Mouse (Mus musculus): Measurements from ENCODE around the gene Myh3. TPM values are rescaled to one million over a fixed set of nuclear protein-coding genes. Genes with fewer than 3 reads are reported as not detected.
A peak's percentile ranks its signal among the peaks of the same experiment; 100 is the strongest.

Myh3 gene
- polyA plus RNA-seq, 1 experiment from 2014 or later, result 127 TPM

DNA sequence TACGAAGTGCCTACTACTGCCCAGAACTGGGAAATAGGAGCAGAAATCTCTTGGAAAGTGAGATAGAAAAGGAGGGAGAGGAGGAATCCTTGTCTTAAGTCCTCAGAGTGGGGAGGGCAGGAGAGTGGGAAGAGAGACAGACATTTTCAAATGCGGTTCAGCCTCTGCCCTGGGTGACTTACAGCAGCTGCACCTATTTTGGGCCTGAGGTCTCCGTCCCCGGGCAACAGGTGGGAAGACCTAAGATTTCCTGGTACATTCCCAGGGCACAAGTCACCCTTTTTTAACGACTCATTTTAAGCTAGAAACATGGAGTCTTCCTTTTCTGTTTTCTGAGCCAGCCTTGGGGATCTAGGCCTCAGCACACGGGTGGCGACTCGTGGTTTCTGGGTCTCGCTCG is 28.9 kb downstream of the Myh3 start:
- H3K9ac ChIP-seq, result no peak overlapping the region
- H3K36me3 ChIP-seq, result no peaks in the 10 kb centered on the region
- H3K27ac ChIP-seq, result 0 out of 2 replicates have a peak overlapping the region, but pooled peaks have one; percentile 11
- H3K27me3 ChIP-seq, result 0 out of 2 replicates have a peak, but pooled peaks cover 6% of the 10 kb centered on the region
- H3K4me3 ChIP-seq, result no peak overlapping the region
- WGBS, result 83% methylated on average over 10 of the region's 10 CpGs
- no peak overlapping the region for H3K4me2 ChIP-seq
- 0 out of 2 replicates have a peak, but pooled peaks cover 3% of the 10 kb centered on the region for H3K4me1 ChIP-seq
- ATAC-seq (ENCODE audit: insufficient number of reproducible peaks, low FRiP score, low TSS enrichment, low read depth), result no peak
- H3K9me3 ChIP-seq, result no peaks in the 10 kb centered on the region

DNA sequence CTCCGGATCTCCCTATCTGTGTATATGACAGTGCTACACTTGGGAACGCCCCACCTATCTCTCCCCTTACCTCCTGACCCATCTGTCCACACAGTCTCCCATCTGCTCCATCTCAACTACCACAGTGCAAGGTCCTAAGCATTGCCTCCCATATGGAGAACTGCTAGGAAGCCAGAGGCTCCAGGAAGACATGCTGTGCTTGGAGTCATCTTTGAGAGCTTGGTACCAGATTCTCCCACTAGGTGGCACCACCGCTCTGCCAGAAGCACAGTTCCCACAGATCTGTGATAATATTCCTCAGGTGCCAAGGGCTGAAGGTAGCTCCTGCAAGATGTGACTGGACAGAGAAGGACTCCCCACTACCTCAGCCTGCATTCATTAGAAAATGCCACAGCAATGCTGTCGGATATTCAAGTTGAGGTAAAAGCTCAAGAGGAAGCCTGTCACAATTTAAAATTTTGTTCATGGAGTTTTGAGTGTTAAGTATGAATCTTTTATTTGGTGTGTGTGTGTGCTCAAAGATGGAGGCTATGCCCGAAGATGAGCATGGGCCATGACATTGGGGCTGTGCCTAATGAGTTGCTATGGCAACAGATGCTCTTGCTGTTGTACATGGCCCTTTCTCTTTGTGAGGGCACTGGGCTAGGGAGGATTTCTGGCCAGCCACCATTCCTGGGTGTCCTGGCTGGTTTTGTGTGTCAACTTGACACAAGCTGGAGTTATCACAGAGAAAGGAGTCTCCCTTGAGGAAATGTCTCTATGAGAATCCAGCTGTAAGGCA is 32.3 kb downstream of the Myh3 start:
- Histone ChIP-seq H3K9ac (no peak overlapping the region), H3K4me3 (no peak overlapping the region), H3K9me3 (no peaks in the 10 kb centered on the region), H3K4me1 (0 out of 2 replicates have a peak, but pooled peaks cover 3% of the 10 kb centered on the region), H3K27ac (no peak overlapping the region), H3K36me3 (no peaks in the 10 kb centered on the region), H3K27me3 (0 out of 2 replicates have a peak, but pooled peaks cover 6% of the 10 kb centered on the region), H3K4me2 (no peak overlapping the region)
- 30% methylated on average over 5 of the region's 5 CpGs for WGBS
- no peak for ATAC-seq (ENCODE audit: insufficient number of reproducible peaks, low FRiP score, low TSS enrichment, low read depth)

DNA sequence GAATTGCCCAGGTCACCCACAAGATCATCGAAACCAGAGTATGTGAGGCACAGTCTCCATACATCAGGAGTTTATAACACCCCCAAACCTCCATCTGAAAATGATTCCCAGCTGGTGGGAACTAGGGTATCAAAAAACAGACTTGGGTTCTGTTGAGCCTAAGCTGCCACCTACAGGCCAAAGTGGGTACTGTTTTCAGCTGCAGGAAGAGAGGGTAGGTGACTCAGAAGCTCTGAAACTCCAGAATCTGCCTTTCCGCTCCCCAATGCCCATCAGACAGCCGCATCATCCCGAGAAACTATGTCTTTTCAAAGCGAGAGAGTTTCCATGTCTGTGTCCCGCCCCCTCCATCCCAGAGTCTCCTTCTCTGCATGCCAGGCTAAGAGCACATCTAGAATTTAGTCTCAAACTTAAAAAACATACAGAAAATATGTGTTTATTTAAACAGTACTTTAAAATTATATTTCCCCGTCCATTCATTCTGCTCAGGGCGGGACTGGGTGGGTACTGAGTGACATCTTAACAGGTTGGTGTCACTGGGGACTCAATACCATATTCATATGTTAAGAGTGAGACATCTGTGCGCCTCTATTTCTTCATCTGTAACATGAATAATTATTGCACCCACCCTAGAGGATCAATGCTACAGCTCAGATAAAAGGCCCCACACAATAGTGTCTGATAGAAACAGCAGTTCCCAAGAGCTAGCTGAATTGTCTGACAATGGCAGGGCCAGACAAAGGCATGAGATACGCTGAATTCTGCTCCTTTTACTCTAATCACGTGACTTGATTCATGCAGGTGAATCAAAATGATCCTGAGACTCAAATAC is 34.1 kb downstream of the Myh3 start:
- no peaks in the 10 kb centered on the region for H3K4me1 ChIP-seq
- no peak for ATAC-seq (ENCODE audit: insufficient number of reproducible peaks, low FRiP score, low TSS enrichment, low read depth)
- H3K4me3 ChIP-seq, result no peak overlapping the region
- 31% methylated on average over 11 of the region's 11 CpGs for WGBS
- no peak overlapping the region for H3K27ac ChIP-seq
- H3K4me2 ChIP-seq, result no peak overlapping the region
- H3K9me3 ChIP-seq, result no peaks in the 10 kb centered on the region
- H3K9ac ChIP-seq, result no peak overlapping the region
- H3K27me3 ChIP-seq, result 0 out of 2 replicates have a peak, but pooled peaks cover 6% of the 10 kb centered on the region
- H3K36me3 ChIP-seq, result no peaks in the 10 kb centered on the region

DNA sequence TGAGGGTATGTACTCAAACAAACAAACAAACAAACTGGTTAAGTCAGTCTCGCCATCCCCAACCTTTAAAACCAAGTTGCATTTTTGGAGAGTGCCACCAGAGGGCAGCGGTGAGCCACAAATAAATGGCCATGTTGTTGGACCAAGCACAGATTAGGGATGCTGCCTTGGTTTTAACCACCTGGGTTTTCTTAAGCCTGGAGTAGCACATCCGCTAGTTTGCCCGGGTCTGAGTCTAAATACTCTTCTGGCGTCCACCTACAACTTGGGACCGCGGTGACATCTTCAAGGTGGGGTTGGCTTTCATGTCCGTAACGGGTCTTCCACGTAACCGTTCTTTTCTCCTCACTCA is 34.7 kb downstream of the Myh3 start:
- no peaks in the 10 kb centered on the region for H3K9me3 ChIP-seq
- no peak overlapping the region for H3K4me2 ChIP-seq
- H3K36me3 ChIP-seq, result no peaks in the 10 kb centered on the region
- no peak overlapping the region for H3K4me3 ChIP-seq
- ATAC-seq (ENCODE audit: insufficient number of reproducible peaks, low FRiP score, low TSS enrichment, low read depth), result no peak
- H3K4me1 ChIP-seq, result no peaks in the 10 kb centered on the region
- 0 out of 2 replicates have a peak, but pooled peaks cover 6% of the 10 kb centered on the region for H3K27me3 ChIP-seq
- H3K27ac ChIP-seq, result no peak overlapping the region
- no peak overlapping the region for H3K9ac ChIP-seq
- WGBS, result 40% methylated on average over 11 of the region's 11 CpGs

DNA sequence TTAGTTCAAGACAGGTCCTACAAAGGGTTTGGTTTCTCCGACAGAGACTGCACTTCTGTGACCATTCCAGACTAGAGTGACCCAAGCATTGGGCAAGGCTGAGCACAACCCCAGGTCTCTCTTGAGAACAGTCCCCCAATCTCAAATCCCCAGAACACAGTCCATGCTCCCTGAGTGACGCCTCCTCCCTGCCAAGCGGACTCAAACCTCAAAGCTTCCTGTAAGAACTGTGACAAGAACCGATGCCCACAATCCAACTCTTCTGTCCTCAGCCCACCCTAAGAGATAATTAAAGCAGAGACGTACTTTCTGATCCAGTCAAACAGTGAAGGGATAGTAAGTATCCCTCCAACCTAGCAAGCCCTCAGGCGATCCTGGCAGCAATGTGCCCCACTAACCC is 35.3 kb downstream of the Myh3 start:
- no peak for ATAC-seq (ENCODE audit: insufficient number of reproducible peaks, low FRiP score, low TSS enrichment, low read depth)
- WGBS, result 87% methylated on average over 6 of the region's 6 CpGs
- H3K9ac ChIP-seq, result no peak overlapping the region
- H3K4me2 ChIP-seq, result no peak overlapping the region
- no peaks in the 10 kb centered on the region for H3K9me3 ChIP-seq
- no peaks in the 10 kb centered on the region for H3K36me3 ChIP-seq
- 0 out of 2 replicates have a peak, but pooled peaks cover 6% of the 10 kb centered on the region for H3K27me3 ChIP-seq
- no peak overlapping the region for H3K4me3 ChIP-seq
- no peak overlapping the region for H3K27ac ChIP-seq
- no peaks in the 10 kb centered on the region for H3K4me1 ChIP-seq

DNA sequence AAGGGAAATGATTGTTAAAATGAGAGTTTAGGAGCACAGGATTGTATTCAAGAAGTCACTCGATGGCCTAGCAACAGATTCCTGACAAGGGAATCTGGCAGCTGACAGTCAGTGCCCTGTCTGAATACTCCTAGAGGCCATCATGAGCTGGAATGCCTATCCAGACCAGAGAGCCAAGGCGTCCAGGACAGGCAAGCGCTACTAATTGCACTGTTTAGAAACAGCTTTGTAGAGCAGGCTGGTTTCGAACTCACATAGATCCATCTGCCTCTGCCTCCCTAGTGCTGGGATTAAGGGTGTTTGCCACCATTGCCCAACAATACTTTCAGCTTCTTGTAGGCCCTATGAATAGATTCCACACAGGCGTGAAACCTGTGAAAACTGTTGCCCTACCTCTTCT is 36.2 kb downstream of the Myh3 start:
- no peak for ATAC-seq (ENCODE audit: insufficient number of reproducible peaks, low FRiP score, low TSS enrichment, low read depth)
- Histone ChIP-seq H3K4me2 (no peak overlapping the region), H3K9me3 (no peaks in the 10 kb centered on the region), H3K4me3 (no peak overlapping the region), H3K4me1 (no peaks in the 10 kb centered on the region), H3K36me3 (no peaks in the 10 kb centered on the region), H3K27ac (no peak overlapping the region), H3K9ac (no peak overlapping the region), H3K27me3 (0 out of 2 replicates have a peak, but pooled peaks cover 6% of the 10 kb centered on the region)
- WGBS, result 88% methylated on average over 5 of the region's 5 CpGs

DNA sequence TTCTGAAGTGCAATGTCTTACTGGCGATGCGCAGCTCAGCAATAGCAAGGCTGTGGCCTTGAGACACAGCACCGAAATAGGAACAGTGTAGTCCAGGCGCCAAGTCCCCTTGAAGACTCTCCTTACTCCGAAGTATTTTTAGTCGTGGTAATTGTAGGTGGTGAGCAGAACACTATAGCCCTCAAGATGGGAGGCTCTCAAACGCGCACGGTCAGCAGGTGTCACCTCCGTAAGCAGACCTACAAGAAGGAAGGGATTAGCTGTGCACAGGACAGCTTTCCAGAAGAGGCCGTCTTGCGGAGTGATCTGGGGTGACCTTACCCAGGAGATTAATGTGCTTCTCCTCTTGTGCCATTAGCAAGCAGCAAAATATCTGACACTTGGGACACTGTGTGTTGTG is 36.8 kb downstream of the Myh3 start:
- H3K9ac ChIP-seq, result no peak overlapping the region
- no peak overlapping the region for H3K4me3 ChIP-seq
- H3K27ac ChIP-seq, result no peak overlapping the region
- H3K27me3 ChIP-seq, result 0 out of 2 replicates have a peak, but pooled peaks cover 6% of the 10 kb centered on the region
- H3K4me2 ChIP-seq, result no peak overlapping the region
- no peaks in the 10 kb centered on the region for H3K36me3 ChIP-seq
- 89% methylated on average over 12 of the region's 12 CpGs for WGBS
- H3K9me3 ChIP-seq, result no peaks in the 10 kb centered on the region
- ATAC-seq (ENCODE audit: insufficient number of reproducible peaks, low FRiP score, low TSS enrichment, low read depth), result no peak
- H3K4me1 ChIP-seq, result no peaks in the 10 kb centered on the region

DNA sequence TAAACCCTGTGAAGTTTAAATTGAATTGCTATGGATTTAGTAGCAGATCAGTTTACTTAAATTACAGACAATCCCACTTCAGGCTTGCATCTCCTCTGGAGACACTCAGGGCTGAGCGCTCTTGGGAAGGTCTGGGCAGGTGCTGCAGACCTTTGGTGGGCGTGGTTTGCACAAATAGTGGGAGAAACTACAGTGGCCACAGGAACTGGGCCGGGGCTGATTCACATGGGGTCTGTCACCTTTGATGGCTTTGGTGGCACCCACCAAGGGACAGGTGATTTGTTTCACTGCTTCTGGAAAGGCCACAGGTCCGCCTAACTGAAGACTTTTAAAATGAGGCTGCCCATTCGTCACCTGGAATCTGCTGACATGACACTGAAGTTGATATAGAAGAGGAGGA is 38.6 kb downstream of the Myh3 start:
- Histone ChIP-seq H3K27ac (no peak overlapping the region), H3K36me3 (no peaks in the 10 kb centered on the region), H3K27me3 (no peaks in the 10 kb centered on the region), H3K9ac (no peak overlapping the region), H3K4me3 (no peak overlapping the region), H3K9me3 (no peaks in the 10 kb centered on the region), H3K4me2 (no peak overlapping the region), H3K4me1 (0 out of 2 replicates have a peak, but pooled peaks cover 5% of the 10 kb centered on the region)
- no peak for ATAC-seq (ENCODE audit: insufficient number of reproducible peaks, low FRiP score, low TSS enrichment, low read depth)
- 69% methylated on average over 5 of the region's 5 CpGs for WGBS

DNA sequence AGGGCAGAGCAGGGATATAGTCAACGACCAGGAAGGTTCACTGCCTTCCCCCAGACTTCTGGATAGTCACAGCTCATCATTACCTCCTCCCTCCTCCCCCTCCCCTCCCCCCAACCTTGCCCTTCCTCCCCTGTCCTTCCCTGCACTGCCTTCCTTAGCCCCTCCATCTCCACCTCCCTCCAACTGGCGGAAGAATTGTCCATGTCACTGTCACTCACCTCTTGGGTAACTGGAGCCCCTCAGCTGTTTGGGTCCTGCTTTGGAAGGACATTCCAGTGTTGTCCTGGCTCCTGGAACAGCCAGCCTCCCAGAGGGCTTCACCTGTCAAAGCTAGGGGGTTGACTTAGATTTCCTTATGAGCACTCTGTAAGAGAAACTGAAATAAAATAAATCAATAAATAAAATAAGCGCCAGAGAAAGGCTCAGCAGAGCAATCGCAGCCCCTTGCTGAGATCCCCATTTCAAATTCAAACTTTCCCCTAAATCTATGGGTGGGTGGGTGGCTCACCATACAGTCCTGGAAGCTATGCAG is 41.5 kb downstream of the Myh3 start:
- no peak overlapping the region for H3K4me3 ChIP-seq
- H3K36me3 ChIP-seq, result no peaks in the 10 kb centered on the region
- no peaks in the 10 kb centered on the region for H3K27me3 ChIP-seq
- 38% methylated on average over 4 of the region's 4 CpGs for WGBS
- 0 out of 2 replicates have a peak, but pooled peaks cover 5% of the 10 kb centered on the region for H3K4me1 ChIP-seq
- no peaks in the 10 kb centered on the region for H3K9me3 ChIP-seq
- no peak overlapping the region for H3K27ac ChIP-seq
- no peak overlapping the region for H3K4me2 ChIP-seq
- ATAC-seq (ENCODE audit: insufficient number of reproducible peaks, low FRiP score, low TSS enrichment, low read depth), result no peak
- no peak overlapping the region for H3K9ac ChIP-seq

DNA sequence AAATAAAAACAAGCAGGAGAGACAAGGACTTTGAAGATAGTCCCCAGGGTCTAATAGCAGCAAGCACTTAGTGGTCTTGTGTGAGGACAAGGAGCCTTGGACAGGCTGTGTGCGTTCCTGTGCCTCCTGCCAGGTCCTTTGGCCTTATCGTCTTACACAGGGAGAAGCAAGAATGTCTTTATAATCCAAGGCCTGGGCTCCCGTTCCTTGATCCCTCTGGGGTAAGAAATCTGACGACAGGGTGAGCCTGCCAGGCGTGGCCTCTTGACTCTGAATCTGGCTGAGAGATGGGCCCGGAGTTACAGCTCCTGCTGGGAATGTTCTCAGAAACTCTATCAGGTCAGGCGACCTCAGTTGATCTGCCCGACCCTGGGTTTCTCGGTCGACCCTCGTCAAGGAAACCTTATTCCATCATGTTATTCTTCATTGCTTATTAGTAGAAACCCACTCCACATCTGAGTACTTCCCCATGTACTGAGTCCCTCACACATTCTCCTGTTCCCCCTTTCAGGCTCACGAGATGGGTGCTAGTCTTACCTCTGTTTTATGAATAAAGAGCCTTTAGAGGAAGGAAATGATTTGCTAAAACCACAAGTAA is 42.7 kb downstream of the Myh3 start:
- H3K4me2 ChIP-seq, result no peak overlapping the region
- ATAC-seq (ENCODE audit: insufficient number of reproducible peaks, low FRiP score, low TSS enrichment, low read depth), result no peak
- 0 out of 2 replicates have a peak, but pooled peaks cover 5% of the 10 kb centered on the region for H3K4me1 ChIP-seq
- WGBS, result 51% methylated on average over 12 of the region's 12 CpGs
- H3K27ac ChIP-seq, result no peak overlapping the region
- H3K27me3 ChIP-seq, result no peaks in the 10 kb centered on the region
- no peak overlapping the region for H3K4me3 ChIP-seq
- no peaks in the 10 kb centered on the region for H3K9me3 ChIP-seq
- H3K36me3 ChIP-seq, result no peaks in the 10 kb centered on the region
- H3K9ac ChIP-seq, result no peak overlapping the region

DNA sequence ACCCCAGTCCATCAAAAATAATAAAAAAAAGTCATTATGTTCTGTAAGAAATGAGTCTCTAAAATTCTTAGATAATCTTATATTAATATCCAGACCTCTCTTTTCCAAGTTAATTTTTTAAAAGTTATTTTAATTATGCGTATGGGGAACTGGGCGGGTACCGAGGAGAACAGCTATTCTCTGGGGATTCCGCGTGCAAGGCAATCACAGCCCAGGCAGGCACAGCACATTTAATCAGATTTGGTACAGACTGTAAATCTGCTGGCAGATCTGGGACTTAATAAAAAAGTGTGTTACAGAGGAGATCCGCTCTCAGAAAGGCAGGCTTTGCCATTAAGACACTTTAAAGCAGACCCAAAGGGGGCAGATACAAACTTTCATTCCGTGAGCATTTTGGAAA is 46.8 kb downstream of the Myh3 start:
- no peaks in the 10 kb centered on the region for H3K9me3 ChIP-seq
- H3K4me1 ChIP-seq, result 0 out of 2 replicates have a peak, but pooled peaks cover 5% of the 10 kb centered on the region
- no peak overlapping the region for H3K9ac ChIP-seq
- H3K4me3 ChIP-seq, result no peak overlapping the region
- no peak for ATAC-seq (ENCODE audit: insufficient number of reproducible peaks, low FRiP score, low TSS enrichment, low read depth)
- no peak overlapping the region for H3K4me2 ChIP-seq
- WGBS, result 41% methylated on average over 7 of the region's 7 CpGs
- H3K27me3 ChIP-seq, result no peaks in the 10 kb centered on the region
- no peaks in the 10 kb centered on the region for H3K36me3 ChIP-seq
- H3K27ac ChIP-seq, result no peak overlapping the region

Measured in limb, embryonic 15.5 days (tissue).